Mouse (Mus musculus) left cerebral cortex, postnatal 25 days (tissue): ENCODE measurements around the gene Slc38a8. TPM values are rescaled to one million over a fixed set of nuclear protein-coding genes. Genes with fewer than 3 reads are reported as not detected.
A peak's percentile ranks its signal among the peaks of the same experiment; 100 is the strongest.

ENCODE experiments used
- DNase-seq, 2 experiments: peaks; one replicate each; pipeline ENCODE4 v3.0.0; 2022; ENCODE audit warnings: low spot score in 2 of 2, mixed read lengths in 1 of 2
- intact Hi-C: fragments of 180-260 bp; cut with DNase I; formaldehyde crosslinking; loops from one replicate; pipeline ENCODE4 v1.15.1; 2025
- total RNA-seq, 2 experiments: library from RNA; stranded (reverse); gene quantifications; 2 replicates each; pipeline ENCODE4 v1.2.3; 2021

Slc38a8 gene
- total RNA-seq, 2 experiments from 2014 or later: 0.34 to 0.69 TPM

DNA sequence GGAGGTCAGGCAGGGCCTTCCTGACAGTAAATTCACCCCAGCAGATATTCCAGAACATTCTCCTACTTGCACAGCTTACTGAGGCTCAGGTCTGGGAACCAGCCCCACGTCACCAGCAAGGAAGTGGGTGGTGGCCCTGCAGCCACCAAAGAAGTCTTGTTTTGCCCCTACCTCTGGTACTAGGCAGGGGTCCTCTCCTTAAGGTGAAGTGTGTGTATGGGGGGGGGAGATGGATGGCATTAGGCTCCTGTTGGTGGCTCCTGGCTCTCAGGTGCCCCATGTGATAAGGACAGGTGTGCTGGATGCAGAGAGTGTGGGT, 60.6 kb downstream of the Slc38a8 start:
- DNase-seq: no peak
- intact Hi-C loops: loop anchor here (10.0 kb wide), 1 partner anchor 334 kb away; the partner anchor contains the start of gene Tldc1

DNA sequence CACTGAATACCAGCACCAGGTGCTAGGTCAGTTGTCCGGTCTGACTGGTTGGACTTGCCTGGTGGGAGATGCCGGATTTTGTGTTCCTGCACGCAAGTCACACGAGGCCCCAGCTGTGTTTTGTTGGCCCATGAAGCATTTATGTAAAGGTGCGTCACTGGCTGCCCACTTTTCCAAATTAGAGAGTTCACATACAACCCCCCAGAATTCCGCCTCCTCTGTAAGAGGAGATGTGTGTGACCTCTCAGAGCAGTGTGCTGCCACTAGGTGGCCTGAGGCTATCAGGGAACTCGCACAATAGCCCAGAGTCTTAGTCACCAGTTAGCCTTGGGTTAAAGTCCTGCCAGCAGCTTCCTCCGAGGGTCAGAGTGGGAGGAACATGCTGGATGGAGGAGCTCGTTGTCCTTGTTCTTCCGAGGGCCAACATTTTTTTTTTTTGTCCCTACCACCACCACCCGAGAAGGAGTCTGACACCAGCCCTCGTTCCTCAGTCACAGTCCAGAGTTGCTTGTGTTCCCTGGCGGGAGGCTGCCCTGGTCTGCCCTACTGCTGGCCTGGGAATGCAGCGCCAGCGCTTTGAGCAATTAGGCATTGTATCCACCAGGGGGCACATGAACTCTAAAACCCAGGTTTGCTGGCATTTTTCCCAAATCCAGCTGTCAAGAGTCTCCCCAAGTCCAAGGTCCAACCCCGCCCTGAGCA, 61.1 kb downstream of the Slc38a8 start:
- intact Hi-C loops: loop anchor here (10.0 kb wide), 1 partner anchor 334 kb away; the partner anchor contains the start of gene Tldc1
- peak; percentile 52 to 68 for DNase-seq

DNA sequence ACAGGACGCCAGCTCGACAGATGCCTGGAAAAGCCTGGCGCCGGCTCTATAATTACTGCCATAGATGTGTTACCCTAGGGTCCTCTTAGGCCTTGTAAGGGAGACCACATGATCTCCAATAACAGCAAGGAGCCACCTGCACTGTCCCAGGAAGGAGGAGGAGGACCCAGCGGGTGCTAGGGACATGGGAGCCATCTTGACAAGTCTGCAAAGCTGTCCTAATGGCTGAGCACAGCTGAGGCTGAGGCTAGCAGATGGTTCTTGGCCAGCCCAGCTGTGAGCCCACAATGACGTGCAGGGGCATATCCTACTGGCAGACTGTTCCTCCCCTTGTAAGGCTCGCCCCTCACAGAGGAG, 61.6 kb downstream of the Slc38a8 start:
- no peak for DNase-seq
- intact Hi-C loops: loop anchor here (10.0 kb wide), 2 partner anchors 335 to 405 kb away; partner anchors contain the start of genes Cotl1 and Tldc1

DNA sequence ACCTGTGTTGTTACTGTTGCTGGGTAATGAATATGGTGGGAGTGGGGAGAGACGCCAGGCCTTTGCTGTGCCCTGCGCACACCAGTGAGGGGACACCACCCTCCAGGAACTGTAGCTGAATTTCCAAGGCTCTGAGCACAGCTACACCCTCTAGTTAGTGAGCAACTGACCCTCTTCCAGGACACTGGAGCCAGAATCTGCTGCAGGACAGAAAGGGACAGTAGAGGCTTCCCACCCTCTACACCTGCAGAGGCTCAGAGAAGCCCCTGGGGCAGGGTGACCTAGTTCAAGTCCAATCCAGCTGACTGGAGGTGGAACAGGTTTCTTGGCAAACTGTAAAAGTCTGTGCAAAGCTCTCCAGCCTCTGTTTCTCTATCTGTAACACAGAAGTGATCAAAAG, 62.1 kb downstream of the Slc38a8 start:
- DNase-seq: no peak
- intact Hi-C loops: loop anchor here (10.0 kb wide), 1 partner anchor 405 kb away; the partner anchor contains the start of gene Cotl1

DNA sequence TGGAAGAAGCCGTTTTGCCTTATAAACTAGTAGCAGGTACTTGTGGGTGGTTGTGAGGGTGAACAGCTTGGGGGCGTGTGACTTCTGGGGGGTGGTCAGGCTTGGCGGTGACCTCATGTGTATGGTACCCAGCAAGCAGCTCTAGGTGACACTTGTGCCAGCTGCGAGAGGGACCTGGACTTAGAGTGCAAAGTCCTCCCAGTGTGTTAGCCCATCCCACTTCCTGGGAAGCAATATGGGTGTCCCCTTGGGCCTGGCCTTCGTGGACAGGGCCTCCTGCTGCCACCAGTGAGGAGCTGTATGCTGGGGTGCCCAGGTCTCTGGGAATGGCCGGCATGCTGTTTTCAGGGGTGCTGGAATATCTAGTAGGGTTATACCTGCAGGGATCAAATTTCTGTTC, 62.6 kb downstream of the Slc38a8 start:
- DNase-seq: no peak
- intact Hi-C loops: loop anchor here (10.0 kb wide), 1 partner anchor 406 kb away; the partner anchor contains the start of gene Cotl1

DNA sequence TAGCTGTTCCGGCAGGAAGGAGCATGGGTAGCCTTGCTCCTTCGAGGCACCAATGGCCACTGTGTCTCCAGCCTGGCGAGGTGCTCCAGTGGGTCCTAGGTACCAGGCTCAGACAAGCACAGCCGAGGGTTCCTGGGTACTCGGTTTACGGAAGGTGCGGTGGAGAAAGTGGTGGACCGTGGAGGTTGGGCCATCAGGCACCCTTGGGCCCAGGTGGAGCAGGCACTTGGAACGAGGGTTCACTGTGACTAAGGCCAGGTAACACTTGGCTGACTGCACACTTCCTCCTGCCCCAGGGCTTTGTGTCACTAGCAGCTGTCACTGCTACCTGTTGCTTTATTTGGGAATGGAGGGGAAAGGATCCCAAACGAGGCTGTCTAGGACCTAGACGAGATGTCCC, 64.0 kb downstream of the Slc38a8 start:
- DNase-seq: no peak
- intact Hi-C loops: loop anchor here (10.0 kb wide), 1 partner anchor 407 kb away; the partner anchor contains the start of gene Cotl1

DNA sequence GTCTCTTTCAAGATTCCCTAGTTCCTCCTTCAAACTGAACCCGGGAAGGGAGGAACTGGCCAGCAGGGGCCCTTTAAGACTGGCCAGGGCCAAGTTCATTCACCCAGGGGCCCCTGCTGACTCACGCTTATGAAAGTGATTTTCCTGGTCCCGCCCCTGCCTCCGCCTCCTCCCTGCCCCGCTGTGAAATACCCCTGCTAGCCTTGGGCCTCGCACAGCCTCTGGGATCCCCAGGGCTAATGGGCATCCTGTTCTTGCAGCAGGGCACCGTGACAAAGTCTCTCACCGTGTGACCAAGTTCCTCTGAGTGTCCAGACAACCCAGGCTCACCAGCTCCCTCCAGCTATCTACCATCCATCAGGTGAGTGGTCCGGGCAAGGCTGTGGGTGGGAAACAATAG, 64.6 kb downstream of the Slc38a8 start:
- intact Hi-C loops: loop anchor here (10.0 kb wide), 1 partner anchor 408 kb away; the partner anchor contains the start of gene Cotl1
- DNase-seq: no peak

DNA sequence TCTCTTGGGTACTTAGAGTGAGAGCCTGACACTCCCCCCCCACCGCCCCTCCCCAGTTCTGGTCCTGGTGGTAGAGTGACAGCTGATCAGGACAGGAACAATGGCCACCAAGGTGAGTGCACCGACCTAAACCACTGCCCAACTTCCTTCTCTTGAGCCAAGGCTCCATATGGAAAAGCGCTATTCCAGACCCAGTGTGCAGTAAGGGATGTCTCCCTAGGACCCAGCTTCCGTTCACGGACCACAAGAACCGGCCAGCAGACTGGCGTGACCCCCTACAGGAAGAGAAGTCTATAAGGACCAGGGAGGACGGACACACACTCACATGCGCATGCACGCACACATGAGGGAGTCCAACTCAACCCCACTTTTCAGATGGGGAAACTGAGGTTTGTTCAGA, 65.2 kb downstream of the Slc38a8 start:
- no peak for DNase-seq
- intact Hi-C loops: loop anchor here (10.0 kb wide), 1 partner anchor 408 kb away; the partner anchor contains the start of gene Cotl1

DNA sequence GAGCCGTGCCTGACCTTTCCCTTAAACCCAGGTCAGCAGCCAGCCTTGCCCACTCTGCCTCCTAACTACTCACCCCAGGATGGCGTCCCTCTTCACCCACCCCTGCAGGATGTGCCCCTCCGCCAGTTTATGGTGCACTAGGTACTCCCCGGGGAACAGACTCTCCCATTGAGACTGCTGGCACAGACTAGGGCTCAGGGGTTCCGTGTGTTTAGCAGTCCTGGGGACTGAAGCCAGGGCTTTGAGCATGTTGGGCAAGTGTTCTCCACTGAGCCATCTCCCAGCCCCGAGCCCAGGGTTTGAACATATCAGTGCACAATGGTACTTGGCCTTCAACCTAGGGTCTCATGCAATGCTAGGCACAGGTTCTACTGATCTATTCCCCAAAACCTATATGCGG, 66.0 kb downstream of the Slc38a8 start:
- intact Hi-C loops: loop anchor here (10.0 kb wide), 1 partner anchor 409 kb away; the partner anchor contains the start of gene Cotl1
- DNase-seq: no peak

DNA sequence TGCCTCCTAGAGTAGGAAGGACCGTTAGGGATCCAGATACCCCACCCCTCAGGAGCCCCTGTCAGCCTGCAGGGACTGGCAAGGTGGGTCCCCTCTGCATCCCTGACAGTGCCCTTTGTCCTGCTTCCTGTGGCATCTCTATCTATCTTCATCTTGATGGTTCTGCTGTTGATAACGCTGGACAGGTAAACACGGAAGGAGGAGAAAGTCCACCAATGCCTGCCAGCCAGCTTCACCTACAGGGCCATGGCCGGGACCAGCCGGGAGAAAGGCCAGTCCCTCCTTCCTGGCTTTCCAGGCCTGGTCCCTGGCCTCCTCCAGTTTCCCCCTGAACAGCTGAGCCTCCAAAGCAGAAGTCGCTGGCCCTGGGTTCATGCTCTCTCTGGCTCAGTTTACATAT, 66.9 kb downstream of the Slc38a8 start:
- DNase-seq: no peak
- intact Hi-C loops: loop anchor here (10.0 kb wide), 1 partner anchor 410 kb away; the partner anchor contains the start of gene Cotl1

DNA sequence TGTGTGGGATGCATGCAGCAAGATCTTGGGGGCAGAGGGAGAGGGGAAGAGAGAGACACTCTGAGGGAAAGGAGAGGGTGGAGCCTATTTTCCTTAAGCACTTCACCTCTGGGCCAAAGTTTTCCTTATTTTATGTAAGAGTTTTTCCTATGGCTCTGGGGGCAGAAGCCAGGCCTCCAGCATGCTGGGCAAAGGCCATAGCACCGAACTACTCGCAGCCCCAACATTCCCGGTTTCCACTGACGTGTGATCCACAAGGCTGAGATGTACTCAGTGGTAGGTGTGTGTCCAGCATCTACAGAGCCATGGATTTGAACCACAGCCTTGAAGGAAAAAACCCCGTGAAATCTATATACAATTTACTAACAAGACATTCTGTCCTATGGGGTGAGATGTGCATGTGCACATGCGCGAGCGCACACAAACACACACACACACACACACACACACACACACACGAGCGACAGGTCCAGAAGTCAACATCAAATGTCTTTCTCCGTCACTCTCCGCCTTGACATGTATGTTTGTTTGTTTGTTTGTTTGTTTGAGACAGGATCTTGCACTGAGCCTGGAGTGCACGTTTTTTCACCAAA, 67.8 kb downstream of the Slc38a8 start, which contains the start of gene Osgin1:
Gene Osgin1 (plus strand): TSS at position 543 of the 593 bp plus-strand sequence.
- no peak for DNase-seq
- intact Hi-C loops: loop anchor here (10.0 kb wide), 1 partner anchor 411 kb away; the partner anchor contains the start of gene Cotl1

DNA sequence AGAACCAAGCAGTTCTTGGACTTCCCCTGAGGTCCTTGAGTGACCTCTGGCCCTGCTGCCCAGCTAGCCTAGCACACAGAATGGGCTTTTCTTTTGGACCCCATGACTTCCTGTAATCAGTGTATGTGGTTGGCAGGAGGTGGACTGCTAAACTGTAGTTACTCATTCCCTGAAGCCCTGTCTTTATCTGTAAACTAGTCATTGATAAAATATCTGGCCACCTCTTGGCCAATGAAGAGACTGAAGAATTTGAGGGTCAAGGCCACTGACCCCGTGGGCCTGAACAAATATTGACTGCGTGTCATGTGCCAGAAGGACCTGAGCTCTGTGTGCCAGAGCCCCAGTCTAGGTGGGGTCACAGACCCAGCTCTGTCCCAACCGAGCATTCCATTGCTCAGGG, 69.1 kb downstream of the Slc38a8 start:
- intact Hi-C loops: loop anchor here (10.0 kb wide), 1 partner anchor 412 kb away; the partner anchor contains the start of gene Cotl1
- DNase-seq: no peak

DNA sequence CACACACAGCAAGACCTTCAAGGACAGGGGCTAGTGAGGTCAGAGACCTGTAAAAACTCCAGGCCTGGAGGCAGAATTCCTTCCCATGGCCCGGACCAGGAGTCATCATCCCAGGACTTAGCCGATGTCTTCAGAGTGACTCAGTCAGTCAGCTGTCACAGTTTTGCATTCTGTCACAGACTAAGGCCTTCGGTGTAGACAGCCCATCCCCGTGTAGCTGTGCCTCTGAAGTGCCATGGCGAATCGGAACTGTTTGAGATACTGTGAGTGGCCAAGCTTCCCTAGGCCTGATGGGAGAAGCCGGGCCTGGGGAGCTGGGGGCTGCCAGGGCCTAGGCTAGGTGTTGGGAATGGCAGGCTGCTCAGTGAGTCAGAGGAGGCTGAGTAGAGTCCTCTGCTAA, 70.8 kb downstream of the Slc38a8 start:
- intact Hi-C loops: loop anchor here (10.0 kb wide), 1 partner anchor 414 kb away; the partner anchor contains the start of gene Cotl1
- no peak for DNase-seq

DNA sequence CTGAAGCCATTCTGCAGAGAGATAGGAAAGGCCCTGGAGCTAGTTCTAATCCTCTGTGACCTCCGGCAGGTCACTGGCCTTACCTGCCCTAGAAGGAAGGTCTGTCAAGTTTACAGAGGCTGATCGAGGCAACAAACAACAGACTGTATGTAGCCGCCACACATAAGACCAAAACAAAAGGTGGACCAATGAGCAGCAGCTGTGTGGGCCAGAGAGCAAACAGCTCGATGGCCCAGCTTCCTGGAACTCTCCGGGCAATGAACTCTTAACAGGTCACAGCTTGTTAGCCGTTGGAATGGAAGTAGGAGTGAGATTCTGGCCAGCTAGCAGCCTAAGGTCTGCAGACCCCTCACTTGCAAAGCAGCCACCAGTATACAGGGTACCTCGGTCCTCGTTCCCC, 71.2 kb downstream of the Slc38a8 start:
- intact Hi-C loops: loop anchor here (10.0 kb wide), 1 partner anchor 415 kb away; the partner anchor contains the start of gene Cotl1
- no peak for DNase-seq

Other genes with a start within 250 kb of the Slc38a8 start
- 100 to 1,000 TPM; 402 to 432 TPM for gene Hsbp1, start 157.2 kb downstream of the Slc38a8 start, total RNA-seq
- 10 to 100 TPM; 28.6 to 30.3 TPM for gene Mlycd, start 106.8 kb downstream of the Slc38a8 start, total RNA-seq
- 1 to 10 TPM in 1 of 2 experiments, under 1 TPM in 1; 0.55 to 1.0 TPM for gene Osgin1, start 67.6 kb downstream of the Slc38a8 start, total RNA-seq
- 10 to 100 TPM; 59.0 to 73.8 TPM for gene Necab2, start 55.0 kb downstream of the Slc38a8 start, total RNA-seq
- 10 to 100 TPM; 62.3 to 68.5 TPM for gene Mbtps1, start 57.0 kb upstream of the Slc38a8 start, total RNA-seq
- gene Hsdl1, start 73.5 kb upstream of the Slc38a8 start, total RNA-seq: 10 to 100 TPM; 44.8 to 47.1 TPM
- under 1 TPM; 0.21 to 0.25 TPM for gene Dnaaf1, start 73.5 kb upstream of the Slc38a8 start, total RNA-seq
- 1 to 10 TPM; 9.9 to 10.0 TPM for gene Taf1c, start 103.5 kb upstream of the Slc38a8 start, total RNA-seq
- under 1 TPM; 0.23 to 0.55 TPM for gene Adad2, start 111.0 kb upstream of the Slc38a8 start, total RNA-seq
- gene Kcng4, start 134.0 kb upstream of the Slc38a8 start, total RNA-seq: 1 to 10 TPM; 3.3 to 4.0 TPM
- gene Wfdc1, start 164.7 kb upstream of the Slc38a8 start, total RNA-seq: 10 to 100 TPM in 1 of 2 experiments, 1 to 10 TPM in 1; 8.6 to 10.8 TPM
- 1 to 10 TPM; 1.9 to 2.1 TPM for gene Atp2c2, start 198.3 kb upstream of the Slc38a8 start, total RNA-seq